Mouse (Mus musculus) olfactory bulb, adult 2 months (tissue): Measurements from ENCODE around the gene Bms1. TPM values are rescaled to one million over a fixed set of nuclear protein-coding genes. Genes with fewer than 3 reads are reported as not detected.

Experiments
- H3K27ac ChIP-seq: fragments of 200-500 bp; 2 replicates; pipeline ENCODE4 v1.5.1; 2012; ENCODE audit warnings: low read depth, low read length; ENCODE audit not compliant: insufficient read depth
- H3K4me1 ChIP-seq: fragments of 200-500 bp; 2 replicates; pipeline ENCODE4 v1.6.1; 2012; ENCODE audit warnings: low read length; ENCODE audit not compliant: control insufficient read depth, insufficient read depth
- H3K4me3 ChIP-seq: fragments of 200-500 bp; 2 replicates; pipeline ENCODE4 v1.5.1; 2012; ENCODE audit warnings: mild to moderate bottlenecking, low read depth, low read length, moderate library complexity; ENCODE audit not compliant: insufficient read depth
- CTCF ChIP-seq: fragments of 200-500 bp; IDR thresholded peaks from 2 replicates; pipeline ENCODE4 v1.5.1; 2012; ENCODE audit warnings: low read depth, mild to moderate bottlenecking, low read length, moderate library complexity; ENCODE audit not compliant: insufficient read depth
- POLR2A ChIP-seq: fragments of 200-500 bp; IDR thresholded peaks from 2 replicates; pipeline ENCODE4 v1.6.1; 2012; ENCODE audit warnings: mild to moderate bottlenecking, low read depth, low read length, moderate library complexity; ENCODE audit not compliant: insufficient read depth
- WGBS: fragments of 180-500 bp; shearing (Covaris S2); methylation state at CpG from one replicate; pipeline ENCODE4 v1.1.7; 2018; 5-methylcytosine and 5-hydroxymethylcytosine counted together
- polyA plus RNA-seq: library from polyadenylated mRNA; stranded (reverse); fragments of >200 nt; gene quantifications from 2 replicates; pipeline ENCODE4 v1.2.4, GENCODE M21; 2012; ENCODE audit warnings: low replicate concordance; ENCODE audit not compliant: missing spikeins, insufficient read depth, insufficient read length

Gene Bms1
- polyA plus RNA-seq, 1 experiment = not detected

GRCm38 (mm10) chr6:118375026-118375425 is 44.2 kb downstream of the Bms1 start:
- 86% methylated on average over 3 of the region's 3 CpGs for WGBS
- TF ChIP-seq CTCF (no peak), POLR2A (no peak)
- Histone ChIP-seq H3K27ac (no peak overlapping the region), H3K4me3 (no peak overlapping the region), H3K4me1 (0 out of 2 replicates have a peak, but pooled peaks cover 2% of the 10 kb centered on the region)

GRCm38 (mm10) chr6:118373294-118373693 is 46.0 kb downstream of the Bms1 start:
- Histone ChIP-seq H3K4me1 (no peaks in the 10 kb centered on the region), H3K27ac (no peak overlapping the region), H3K4me3 (no peak overlapping the region)
- 35% methylated on average over 5 of the region's 5 CpGs for WGBS
- TF ChIP-seq CTCF = peak; percentile 31; the same call in 1 of the 2 replicates
- no peak for TF ChIP-seq POLR2A

- H3K27ac ChIP-seq = no peak overlapping the region
- WGBS = 73% methylated on average over 5 of the region's 5 CpGs
- H3K4me1 ChIP-seq = no peaks in the 10 kb centered on the region
- no peak overlapping the region for H3K4me3 ChIP-seq
- TF ChIP-seq CTCF (no peak), POLR2A (no peak)
Measured at GRCm38 (mm10) chr6:118372794-118373193, 46.5 kb downstream of the Bms1 start.

GRCm38 (mm10) chr6:118367502-118367901 is 51.8 kb downstream of the Bms1 start:
- Histone ChIP-seq H3K27ac (no peak overlapping the region), H3K4me3 (no peak overlapping the region), H3K4me1 (no peaks in the 10 kb centered on the region)
- TF ChIP-seq CTCF = no peak
- TF ChIP-seq POLR2A = no peak
- 78% methylated on average over 7 of the region's 7 CpGs for WGBS

GRCm38 (mm10) chr6:118366196-118366595 is 53.1 kb downstream of the Bms1 start:
- H3K4me3 ChIP-seq = no peak overlapping the region
- no peaks in the 10 kb centered on the region for H3K4me1 ChIP-seq
- 70% methylated on average over 3 of the region's 3 CpGs for WGBS
- H3K27ac ChIP-seq = no peak overlapping the region
- no peak for TF ChIP-seq CTCF
- TF ChIP-seq POLR2A = no peak

GRCm38 (mm10) chr6:118365781-118366180 is 53.5 kb downstream of the Bms1 start:
- TF ChIP-seq CTCF (no peak), POLR2A (no peak)
- no peak overlapping the region for H3K4me3 ChIP-seq
- H3K4me1 ChIP-seq = no peaks in the 10 kb centered on the region
- H3K27ac ChIP-seq = no peak overlapping the region

- no peak for TF ChIP-seq POLR2A
- no peak for TF ChIP-seq CTCF
- WGBS = 75% methylated on average over 12 of the region's 12 CpGs
- Histone ChIP-seq H3K27ac (no peak overlapping the region), H3K4me3 (no peak overlapping the region), H3K4me1 (peaks cover 2% of the 10 kb centered on the region; the same call in 1 of the 2 replicates)
Measured at GRCm38 (mm10) chr6:118350342-118350741, 68.9 kb downstream of the Bms1 start.

GRCm38 (mm10) chr6:118348186-118348585 is 71.1 kb downstream of the Bms1 start:
- no peak overlapping the region for H3K4me3 ChIP-seq

GRCm38 (mm10) chr6:118347291-118347690 is 72.0 kb downstream of the Bms1 start:
- Histone ChIP-seq H3K4me1 (peaks cover 2% of the 10 kb centered on the region; the same call in 1 of the 2 replicates), H3K4me3 (no peak overlapping the region), H3K27ac (no peak overlapping the region)
- 88% methylated on average over 8 of the region's 8 CpGs for WGBS
- TF ChIP-seq CTCF = no peak

More at GRCm38 (mm10) chr6:118348186-118348585, 71.1 kb downstream of the Bms1 start:
- peaks cover 2% of the 10 kb centered on the region; the same call in 1 of the 2 replicates for H3K4me1 ChIP-seq
- H3K27ac ChIP-seq = no peak overlapping the region
- TF ChIP-seq POLR2A = no peak
- no peak for TF ChIP-seq CTCF
- 64% methylated on average over 3 of the region's 3 CpGs for WGBS
